Mouse (Mus musculus) intestine, embryonic 16.5 days (tissue): ENCODE results near the gene Hoxa13. TPM values are rescaled to one million over a fixed set of nuclear protein-coding genes. Genes with fewer than 3 reads are reported as not detected.

Source experiments
- ATAC-seq: fragments of 200-750 bp; cut with Nextera tagmentation; 2 replicates; pipeline ENCODE4 v1.8.0; 2017; ENCODE audit warnings: moderate TSS enrichment, moderate library complexity
- H3K27ac ChIP-seq: fragments of 300-500 bp; sonication (generic); 2 replicates; pipeline ENCODE4 v1.5.1; 2014; ENCODE audit warnings: mild to moderate bottlenecking, low read length
- H3K27me3 ChIP-seq: fragments of 300-500 bp; sonication (generic); replicated peaks from 2 replicates; pipeline ENCODE4 v1.6.1; 2014; ENCODE audit warnings: low read length, control low read depth, mixed read lengths; ENCODE audit not compliant: control insufficient read depth, insufficient read depth
- H3K36me3 ChIP-seq: fragments of 300-500 bp; sonication (generic); 2 replicates; pipeline ENCODE4 v1.6.1; 2014; ENCODE audit warnings: low read length, control low read depth; ENCODE audit not compliant: control insufficient read depth, insufficient read depth
- H3K4me1 ChIP-seq: fragments of 300-500 bp; sonication (generic); 2 replicates; pipeline ENCODE4 v1.6.1; 2014; ENCODE audit warnings: low read length, control low read depth, mixed read lengths; ENCODE audit not compliant: control insufficient read depth, insufficient read depth
- H3K4me2 ChIP-seq: fragments of 300-500 bp; sonication (generic); 2 replicates; pipeline ENCODE4 v1.6.1; 2014; ENCODE audit warnings: low read depth, low read length, control low read depth
- H3K4me3 ChIP-seq: fragments of 300-500 bp; sonication (generic); 2 replicates; pipeline ENCODE4 v1.5.1; 2014; ENCODE audit warnings: mild to moderate bottlenecking, low read length
- H3K9ac ChIP-seq: fragments of 300-500 bp; sonication (generic); 2 replicates; pipeline ENCODE4 v1.6.1; 2014; ENCODE audit warnings: low read depth, low read length
- H3K9me3 ChIP-seq: fragments of 300-500 bp; sonication (generic); 2 replicates; pipeline ENCODE4 v1.6.1; 2016; ENCODE audit warnings: low read length, control low read depth; ENCODE audit not compliant: control insufficient read depth
- WGBS: fragments of 180-500 bp; shearing (Covaris S2); extraction: QIAGEN DNeasy Blood & Tissue Kit; methylation state at CpG from one replicate; pipeline ENCODE4 v1.1.7; 2014; 5-methylcytosine and 5-hydroxymethylcytosine counted together
- polyA plus RNA-seq: library from polyadenylated mRNA; unstranded; fragments of >200 nt; fragmentation: Nextera tagmentation; extraction: Ambion mirVana; gene quantifications from 2 replicates; pipeline ENCODE4 v1.2.1, GENCODE M21; 2015

Hoxa13 gene
- polyA plus RNA-seq, 1 experiment from 2014 or later = 0.45 TPM

DNA sequence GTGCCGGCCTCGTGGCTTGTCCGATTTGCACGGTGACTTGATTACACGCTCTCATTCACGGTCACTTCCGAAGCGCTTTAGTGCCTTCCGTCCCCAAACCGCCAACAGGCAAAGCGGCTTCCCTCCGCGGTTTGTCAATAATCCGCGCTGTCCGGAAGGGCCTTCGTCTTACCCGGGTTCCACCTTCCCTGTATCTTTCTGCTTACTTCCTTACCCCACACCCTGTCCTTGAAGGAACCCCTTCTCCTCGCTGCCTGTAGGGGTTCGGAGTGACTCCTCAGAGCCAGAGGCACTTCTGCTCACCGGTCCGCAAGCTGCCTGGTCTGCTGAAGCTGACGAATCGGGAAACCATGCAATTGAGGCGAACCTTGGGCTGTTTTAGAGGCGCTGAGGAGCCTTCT lies 14.3 kb downstream of the Hoxa13 start:
- Histone ChIP-seq H3K27ac (no peak overlapping the region), H3K4me2 (0 out of 2 replicates have a peak overlapping the region, but pooled peaks have one; percentile 6)

GRCm38 (mm10) chr6:52245757-52246142 lies 14.9 kb downstream of the Hoxa13 start, which contains the start of gene Hoxa11:
TSS of gene Hoxa11 (minus strand) at chr6:52245810.
- ATAC-seq = no peak; the same call in 1 of the 2 replicates
- peaks cover 73% of the 10 kb centered on the region for H3K27me3 ChIP-seq

More for the DNA sequence above, 14.3 kb downstream of the Hoxa13 start:
- WGBS = under 1% methylated on average over 26 of the region's 26 CpGs
- Histone ChIP-seq H3K27me3 (peaks cover 73% of the 10 kb centered on the region), H3K9me3 (no peaks in the 10 kb centered on the region), H3K9ac (peak overlapping the region; percentile 51), H3K36me3 (no peaks in the 10 kb centered on the region), H3K4me3 (peak overlapping the region; percentile 39), H3K4me1 (no peaks in the 10 kb centered on the region)
- ATAC-seq = no peak

GRCm38 (mm10) chr6:52245040-52245756 lies 15.5 kb downstream of the Hoxa13 start:
- H3K4me3 ChIP-seq = peak overlapping the region; percentile 39
- H3K27me3 ChIP-seq = peaks cover 76% of the 10 kb centered on the region
- peaks cover 2% of the 10 kb centered on the region; the same call in 1 of the 2 replicates for H3K4me1 ChIP-seq
- H3K27ac ChIP-seq = no peak overlapping the region
- peak overlapping the region; percentile 45 for H3K9ac ChIP-seq
- under 1% methylated on average over 69 of the region's 71 CpGs for WGBS
- H3K9me3 ChIP-seq = no peaks in the 10 kb centered on the region
- H3K36me3 ChIP-seq = no peaks in the 10 kb centered on the region
- ATAC-seq = no peak
- H3K4me2 ChIP-seq = no peak overlapping the region

More at GRCm38 (mm10) chr6:52245757-52246142, 14.9 kb downstream of the Hoxa13 start, which contains the start of gene Hoxa11:
- Histone ChIP-seq H3K9me3 (no peaks in the 10 kb centered on the region), H3K9ac (peak within 1 kb of the TSS; percentile 51), H3K4me3 (peak within 1 kb of the TSS; percentile 39), H3K27ac (no peak within 1 kb of the TSS), H3K36me3 (no peaks in the 10 kb centered on the region), H3K4me1 (no peaks in the 10 kb centered on the region), H3K4me2 (0 out of 2 replicates have a peak within 1 kb of the TSS, but pooled peaks have one; percentile 6)
- 1% methylated on average over 20 of the region's 20 CpGs for WGBS

GRCm38 (mm10) chr6:52244471-52245039 lies 16.1 kb downstream of the Hoxa13 start:
- peak overlapping the region; percentile 45 for H3K9ac ChIP-seq
- H3K27ac ChIP-seq = no peak overlapping the region
- no peak overlapping the region for H3K4me2 ChIP-seq
- H3K4me1 ChIP-seq = peaks cover 2% of the 10 kb centered on the region; the same call in 1 of the 2 replicates
- no peaks in the 10 kb centered on the region for H3K36me3 ChIP-seq
- no peaks in the 10 kb centered on the region for H3K9me3 ChIP-seq
- WGBS = 2% methylated on average over 23 of the region's 23 CpGs
- ATAC-seq = no peak
- H3K4me3 ChIP-seq = peak overlapping the region; percentile 39
- H3K27me3 ChIP-seq = peaks cover 73% of the 10 kb centered on the region

DNA sequence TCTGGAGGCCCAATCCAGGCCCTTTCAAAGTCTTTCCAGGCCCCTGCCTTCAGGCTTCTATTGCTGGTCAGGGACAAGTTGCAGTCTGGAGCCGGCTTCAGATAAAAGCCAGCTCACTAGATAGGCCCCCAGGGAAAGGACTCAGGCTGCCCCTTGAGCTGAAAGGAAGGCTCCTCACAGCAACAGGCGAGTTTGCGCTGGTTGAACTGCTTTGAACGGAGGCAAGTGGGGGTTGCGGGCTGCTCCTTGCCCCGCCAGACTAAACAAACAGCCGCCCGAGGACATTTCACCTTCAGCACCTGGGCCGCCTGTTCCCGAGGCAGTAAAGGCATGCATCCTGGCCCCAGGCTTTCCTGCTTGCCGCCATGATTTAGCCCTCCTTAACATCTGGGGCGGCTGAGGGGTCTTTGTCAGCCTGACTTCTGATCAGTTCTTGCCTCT lies 17.0 kb downstream of the Hoxa13 start:
- no peaks in the 10 kb centered on the region for H3K36me3 ChIP-seq
- H3K9ac ChIP-seq = peak overlapping the region; percentile 12
- H3K27me3 ChIP-seq = peaks cover 75% of the 10 kb centered on the region
- 0 out of 2 replicates have a peak overlapping the region, but pooled peaks have one; percentile 12 for H3K27ac ChIP-seq
- peak overlapping the region; percentile 31 for H3K4me3 ChIP-seq
- peak overlapping the region; percentile 8; the same call in 1 of the 2 replicates for H3K4me2 ChIP-seq
- peaks cover 2% of the 10 kb centered on the region; the same call in 1 of the 2 replicates for H3K4me1 ChIP-seq
- ATAC-seq = no peak
- no peaks in the 10 kb centered on the region for H3K9me3 ChIP-seq
- 3% methylated on average over 12 of the region's 12 CpGs for WGBS

DNA sequence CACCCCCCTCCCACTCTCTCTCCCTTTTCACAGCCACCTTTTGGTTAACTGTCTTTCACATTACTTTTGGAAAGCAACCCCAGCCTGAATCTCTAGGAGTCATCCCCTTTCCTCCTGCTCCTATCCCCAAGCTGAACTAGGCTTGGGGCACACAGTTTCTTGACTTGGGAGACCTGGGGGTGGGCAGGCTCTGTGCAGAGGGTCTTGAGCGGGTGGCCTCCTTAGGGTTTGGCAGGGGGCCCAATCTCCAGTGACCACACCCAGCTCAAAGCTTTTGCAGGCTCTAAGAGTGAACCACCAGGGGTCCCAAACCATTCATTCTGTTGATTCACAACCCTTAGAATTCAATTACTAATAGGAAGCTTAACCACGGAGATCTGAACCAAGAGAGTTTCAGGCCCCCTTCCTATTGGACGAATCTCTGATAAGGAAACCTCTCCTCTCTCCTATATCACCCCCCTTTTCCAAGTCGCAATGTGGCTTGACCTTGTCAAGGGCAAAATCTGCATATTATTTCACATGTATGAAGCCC lies 17.8 kb downstream of the Hoxa13 start:
- peaks cover 2% of the 10 kb centered on the region; the same call in 1 of the 2 replicates for H3K4me1 ChIP-seq
- no peak overlapping the region for H3K4me2 ChIP-seq
- H3K4me3 ChIP-seq = no peak overlapping the region
- no peaks in the 10 kb centered on the region for H3K36me3 ChIP-seq
- H3K9me3 ChIP-seq = no peaks in the 10 kb centered on the region
- 13% methylated on average over 4 of the region's 4 CpGs for WGBS
- H3K9ac ChIP-seq = no peak overlapping the region
- H3K27me3 ChIP-seq = peaks cover 72% of the 10 kb centered on the region
- ATAC-seq = no peak
- H3K27ac ChIP-seq = no peak overlapping the region

GRCm38 (mm10) chr6:52241001-52241621 lies 19.6 kb downstream of the Hoxa13 start:
- peak overlapping the region; percentile 2; the same call in 1 of the 2 replicates for H3K4me2 ChIP-seq

DNA sequence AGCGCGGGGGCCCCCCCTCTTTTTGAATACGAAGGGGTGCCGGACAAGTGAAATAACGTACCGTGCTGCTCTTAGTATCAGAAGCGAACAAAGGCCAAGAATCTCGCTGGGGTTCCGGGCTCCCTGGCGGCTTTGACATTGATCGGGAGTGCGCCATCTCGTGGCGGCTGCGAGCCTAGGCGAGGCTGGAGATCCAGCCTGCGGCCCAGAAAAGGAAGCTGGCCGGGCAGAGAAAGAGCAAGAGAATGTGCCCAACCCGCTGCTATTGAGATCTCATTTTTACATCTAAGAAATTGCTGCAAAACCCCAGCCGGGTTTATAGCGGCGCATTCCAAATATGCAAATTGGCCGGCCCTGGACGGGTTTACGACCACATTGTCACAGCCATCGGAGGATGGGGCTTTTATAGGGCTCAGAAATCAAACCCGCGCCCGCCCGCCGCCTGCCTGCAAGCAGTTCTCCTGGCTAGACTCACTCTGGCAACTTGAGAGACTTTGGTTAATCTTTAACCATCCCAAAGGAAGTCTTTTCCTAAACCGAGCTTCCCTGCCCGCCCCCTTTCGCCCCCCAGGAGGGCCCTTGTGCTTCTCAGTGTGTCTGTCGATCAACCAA lies 20.2 kb downstream of the Hoxa13 start, which contains the start of gene Hoxa10:
Hoxa10 (minus strand) TSS at position 466 of the 612 bp plus-strand sequence.
- Histone ChIP-seq H3K9ac (peak within 1 kb of the TSS; percentile 23), H3K27ac (peak within 1 kb of the TSS; percentile 60), H3K4me3 (peak within 1 kb of the TSS; percentile 25), H3K4me1 (peaks cover 2% of the 10 kb centered on the region; the same call in 1 of the 2 replicates), H3K27me3 (peaks cover 78% of the 10 kb centered on the region), H3K36me3 (no peaks in the 10 kb centered on the region), H3K9me3 (no peaks in the 10 kb centered on the region), H3K4me2 (peak within 1 kb of the TSS; percentile 2; the same call in 1 of the 2 replicates)
- peak; percentile 73 for ATAC-seq
- 1% methylated on average over 35 of the region's 35 CpGs for WGBS

More at GRCm38 (mm10) chr6:52241001-52241621, 19.6 kb downstream of the Hoxa13 start:
- Histone ChIP-seq H3K9ac (no peak overlapping the region), H3K36me3 (no peaks in the 10 kb centered on the region), H3K9me3 (no peaks in the 10 kb centered on the region), H3K27ac (peak overlapping the region; percentile 60), H3K4me3 (peak overlapping the region; percentile 25; the same call in 1 of the 2 replicates), H3K4me1 (peaks cover 2% of the 10 kb centered on the region; the same call in 1 of the 2 replicates), H3K27me3 (peaks cover 78% of the 10 kb centered on the region)
- 4% methylated on average over 9 of the region's 9 CpGs for WGBS
- no peak; the same call in 1 of the 2 replicates for ATAC-seq
